Mouse (Mus musculus) ES-E14 (cell line): ENCODE results near the gene Rprd1b. TPM values are rescaled to one million over a fixed set of nuclear protein-coding genes. Genes with fewer than 3 reads are reported as not detected.

Experiments
- DNase-seq: peaks from one replicate; pipeline ENCODE4 v3.0.0-alpha.2; 2013; ENCODE audit warnings: low read depth, low spot score
- H3K27ac ChIP-seq: 2 replicates; pipeline ENCODE4 v1.5.1; 2012; ENCODE audit warnings: low read depth, mild to moderate bottlenecking, low read length, moderate library complexity, mixed read lengths; ENCODE audit not compliant: poor library complexity, insufficient read depth, severe bottlenecking
- H3K36me3 ChIP-seq: 2 replicates; pipeline ENCODE4 v1.6.1; 2012; ENCODE audit warnings: mild to moderate bottlenecking, low read length, moderate library complexity, mixed read lengths; ENCODE audit not compliant: control insufficient read depth, poor library complexity, insufficient read depth, severe bottlenecking
- H3K4me1 ChIP-seq, 2 experiments: fragments of 150-350 bp in 1 of 2; sonication (generic) in 1 of 2; 2 replicates each; pipeline ENCODE4 v1.6.1; 2012; ENCODE audit warnings: low read length in 2 of 2, mild to moderate bottlenecking in 1 of 2, mixed read lengths in 1 of 2; ENCODE audit not compliant: control insufficient read depth in 2 of 2, insufficient read depth in 2 of 2, poor library complexity in 1 of 2
- H3K4me3 ChIP-seq, 2 experiments: fragments of 150-350 bp in 1 of 2; sonication (generic) in 1 of 2; 2 replicates each; pipeline ENCODE4 v1.5.1; 2012; ENCODE audit warnings: low read length in 2 of 2, low read depth in 1 of 2, mild to moderate bottlenecking in 1 of 2, mixed read lengths in 1 of 2; ENCODE audit not compliant: insufficient read depth in 1 of 2, poor library complexity in 1 of 2, severe bottlenecking in 1 of 2
- H3K9ac ChIP-seq: 2 replicates; pipeline ENCODE4 v1.6.1; 2012; ENCODE audit warnings: low read depth, mild to moderate bottlenecking, low read length, mixed read lengths; ENCODE audit not compliant: poor library complexity, insufficient read depth, severe bottlenecking
- H3K9me3 ChIP-seq: fragments of 150-350 bp; sonication (generic); 2 replicates; pipeline ENCODE4 v1.6.1; 2012; ENCODE audit warnings: low read depth, mild to moderate bottlenecking, low read length; ENCODE audit not compliant: control insufficient read depth, insufficient read depth
- CHD2 ChIP-seq: IDR thresholded peaks from 2 replicates; pipeline ENCODE4 v1.6.1; 2014; ENCODE audit warnings: mild to moderate bottlenecking, low read depth, low read length, inconsistent platforms
- HCFC1 ChIP-seq: IDR thresholded peaks from 2 replicates; pipeline ENCODE4 v1.6.1; 2012; ENCODE audit warnings: low read length, inconsistent platforms, borderline replicate concordance; ENCODE audit not compliant: insufficient read depth
- MAFK ChIP-seq: IDR thresholded peaks from 2 replicates; pipeline ENCODE4 v1.6.1; 2014; ENCODE audit warnings: mild to moderate bottlenecking, low read depth, low read length, inconsistent platforms; ENCODE audit not compliant: insufficient read depth
- ZC3H11A ChIP-seq: IDR thresholded peaks from 2 replicates; pipeline ENCODE4 v1.6.1; 2012; ENCODE audit warnings: low read depth, mild to moderate bottlenecking, inconsistent platforms, low read length, borderline replicate concordance
- ZNF384 ChIP-seq: IDR thresholded peaks from 2 replicates; pipeline ENCODE4 v1.6.1; 2012; ENCODE audit warnings: low read depth, low read length, inconsistent platforms
- in situ Hi-C, 2 experiments: fragments of 600-800 bp; cut with MboI; formaldehyde crosslinking; loops; one replicate each; pipeline ENCODE4 v1.15.1; 2025; ENCODE audit warnings: low sequenced_read_pairs in 2 of 2, inconsistent platforms in 1 of 2; ENCODE audit not compliant: unreplicated experiment in 2 of 2
- total RNA-seq: library from RNA; depleted of rRNA; stranded (reverse); fragments of 300-350 nt; gene quantifications from 2 replicates; pipeline ENCODE4 v1.2.3, GENCODE M21; 2012

Gene Rprd1b
- total RNA-seq, 1 experiment, result 13.1 TPM

DNA sequence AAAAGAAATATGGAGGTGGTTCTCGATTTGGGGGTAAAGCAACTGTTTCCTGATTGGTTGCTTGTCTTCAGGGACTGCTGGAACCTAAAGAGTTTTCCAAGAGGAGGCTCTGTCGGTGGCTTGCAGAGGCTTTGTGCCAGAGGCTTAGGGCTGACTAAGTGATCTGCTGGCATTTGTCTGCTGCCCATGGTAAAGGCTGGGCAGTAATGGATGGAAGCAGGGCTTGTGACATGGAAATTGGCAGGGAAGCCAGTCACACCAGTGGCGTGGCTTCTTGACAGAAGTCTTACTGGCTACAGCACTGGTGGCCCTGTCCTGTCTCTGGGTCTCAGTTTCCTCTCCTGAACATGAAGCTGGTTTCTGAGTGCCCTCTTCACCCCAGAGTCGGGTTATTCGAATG, 68.8 kb downstream of the Rprd1b start:
- no peak for DNase-seq
- H3K36me3 ChIP-seq, result no peaks in the 10 kb centered on the region
- H3K4me1 ChIP-seq, result peaks cover 0 to 4% of the 10 kb centered on the region in 2 experiments; a peak in 1 of 4 replicates
- in situ Hi-C loops, result no loop called here
- H3K4me3 ChIP-seq, result no peak overlapping the region
- TF ChIP-seq MAFK (no peak), ZC3H11A (no peak), CHD2 (no peak), ZNF384 (no peak), HCFC1 (no peak)
- no peak overlapping the region for H3K9ac ChIP-seq
- H3K27ac ChIP-seq, result no peak overlapping the region
- no peaks in the 10 kb centered on the region for H3K9me3 ChIP-seq

DNA sequence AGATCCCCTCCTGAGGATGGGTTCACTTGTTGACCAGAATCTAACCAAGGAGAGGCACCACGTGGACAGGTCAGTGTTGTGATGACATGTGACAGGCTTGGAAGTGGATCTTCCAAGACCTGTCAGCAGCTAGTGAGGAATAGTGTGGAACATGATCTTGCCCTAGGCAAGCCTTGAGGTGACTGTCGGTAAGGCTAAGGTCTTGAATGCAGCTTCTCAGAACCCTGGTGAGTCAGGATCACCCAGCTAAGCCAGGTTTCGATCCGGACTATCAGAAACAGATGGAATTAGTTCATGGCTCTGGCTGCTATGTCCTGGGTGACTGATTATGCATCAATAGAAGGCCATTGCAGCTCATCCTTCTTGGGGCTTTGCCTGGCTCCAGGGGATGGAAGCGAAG, 70.4 kb downstream of the Rprd1b start:
- Histone ChIP-seq H3K4me3 (no peak overlapping the region), H3K9me3 (no peaks in the 10 kb centered on the region), H3K4me1 (peaks cover 0 to 4% of the 10 kb centered on the region in 2 experiments; a peak in 1 of 4 replicates), H3K27ac (no peak overlapping the region), H3K9ac (no peak overlapping the region), H3K36me3 (no peaks in the 10 kb centered on the region)
- in situ Hi-C loops, result no loop called here
- DNase-seq, result no peak
- TF ChIP-seq ZNF384, result no peak
- no peak for TF ChIP-seq CHD2
- TF ChIP-seq ZC3H11A, result no peak
- TF ChIP-seq MAFK, result no peak
- TF ChIP-seq HCFC1, result no peak

DNA sequence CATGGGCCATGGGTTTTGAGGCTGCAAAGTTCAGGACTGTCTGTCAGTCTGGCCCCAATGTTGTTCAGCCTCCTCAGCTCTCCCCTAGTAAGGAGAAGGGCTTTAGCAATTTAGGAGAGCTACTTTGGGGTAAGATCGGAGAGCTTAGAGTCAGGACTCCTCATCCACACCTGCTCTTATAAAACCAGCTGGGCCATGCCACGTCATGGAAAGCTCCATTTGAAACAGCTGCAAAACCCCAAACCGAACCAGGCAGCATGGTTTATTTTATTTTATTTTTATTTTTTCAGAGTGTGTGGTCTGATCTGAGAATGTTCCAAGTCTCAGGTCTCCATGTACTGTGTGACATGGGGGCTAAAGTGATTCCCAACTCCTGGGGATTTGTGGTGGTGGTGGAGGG, 71.2 kb downstream of the Rprd1b start:
- Histone ChIP-seq H3K27ac (no peak overlapping the region), H3K9ac (no peak overlapping the region), H3K4me1 (no peaks in the 10 kb centered on the region), H3K9me3 (no peaks in the 10 kb centered on the region), H3K36me3 (no peaks in the 10 kb centered on the region), H3K4me3 (no peak overlapping the region)
- DNase-seq, result no peak
- TF ChIP-seq ZC3H11A, result no peak
- TF ChIP-seq ZNF384, result no peak
- no peak for TF ChIP-seq MAFK
- no peak for TF ChIP-seq HCFC1
- TF ChIP-seq CHD2, result no peak
- in situ Hi-C loops, result no loop called here

DNA sequence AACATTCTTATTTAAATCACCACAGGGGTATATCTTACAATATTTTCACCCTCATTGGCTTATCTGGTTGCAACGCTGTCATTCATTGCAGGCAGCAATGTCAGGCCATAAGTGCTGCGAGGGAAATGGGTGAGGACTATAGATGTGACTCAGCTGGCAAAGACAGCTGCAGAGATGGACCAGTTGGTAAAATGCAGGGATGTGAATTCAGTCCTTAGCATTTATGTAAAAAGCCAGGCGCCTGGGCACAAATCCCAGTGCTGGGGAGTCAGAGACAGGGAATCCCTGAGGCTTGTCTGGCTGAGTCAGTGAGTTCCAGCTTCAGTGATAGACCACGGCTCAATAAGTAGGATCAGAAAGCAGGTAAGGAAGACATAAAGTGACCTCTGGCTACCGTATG, 73.5 kb downstream of the Rprd1b start:
- Histone ChIP-seq H3K9ac (no peak overlapping the region), H3K27ac (no peak overlapping the region), H3K9me3 (no peaks in the 10 kb centered on the region), H3K36me3 (no peaks in the 10 kb centered on the region), H3K4me1 (no peaks in the 10 kb centered on the region), H3K4me3 (no peak overlapping the region)
- no peak for TF ChIP-seq ZNF384
- TF ChIP-seq CHD2, result no peak
- TF ChIP-seq HCFC1, result no peak
- no peak for TF ChIP-seq ZC3H11A
- no peak for TF ChIP-seq MAFK
- in situ Hi-C loops, result no loop called here
- DNase-seq, result no peak

DNA sequence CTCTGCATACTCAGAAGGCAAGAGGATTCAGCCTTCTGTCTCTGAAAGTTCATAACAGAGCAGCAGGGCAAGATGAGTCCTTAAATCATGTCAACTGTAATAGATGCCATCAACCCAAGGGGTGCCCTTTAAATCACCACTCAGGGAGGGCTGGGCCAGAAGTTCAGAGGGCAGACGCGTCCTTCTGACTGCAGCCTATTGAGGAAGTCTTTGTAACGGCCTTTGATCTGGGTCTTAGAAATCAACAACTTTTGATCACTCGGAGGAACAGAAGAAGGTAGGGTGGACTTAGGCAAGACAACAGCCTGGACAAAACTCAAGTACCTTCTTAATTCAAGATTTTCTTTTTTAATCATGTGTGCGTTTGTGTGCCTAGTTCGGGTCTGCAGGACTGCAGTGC, 76.7 kb downstream of the Rprd1b start:
- TF ChIP-seq CHD2 (no peak), ZNF384 (no peak), MAFK (no peak), HCFC1 (no peak), ZC3H11A (no peak)
- H3K27ac ChIP-seq, result no peak overlapping the region
- no peak for DNase-seq
- H3K9me3 ChIP-seq, result no peaks in the 10 kb centered on the region
- in situ Hi-C loops, result no loop called here
- no peak overlapping the region for H3K9ac ChIP-seq
- no peaks in the 10 kb centered on the region for H3K36me3 ChIP-seq
- peaks cover 0 to 3% of the 10 kb centered on the region in 2 experiments; a peak in 2 of 4 replicates for H3K4me1 ChIP-seq
- no peak overlapping the region for H3K4me3 ChIP-seq
